Mouse (Mus musculus): ENCODE data around the gene Dpm1.

- TF ChIP-seq CTCF (IDR thresholded peaks at IDR 0.05; ENCODE audit: insufficient read depth, low read length) (no peak), POLR2A (IDR thresholded peaks at IDR 0.05; ENCODE audit: borderline replicate concordance, extremely low read depth, low read depth, low read length) (no peak)
These were observed 1.0 kb downstream of the Dpm1 start for GRCm38 (mm10) chr2:168229116-168230025.

Measured in lung, adult 2 months (tissue).